Mouse (Mus musculus) regulatory T cell (primary cell): ENCODE results near the gene Palld.

Source experiments
- in situ Hi-C: fragments of 300-600 bp; cut with MboI, MseI; formaldehyde crosslinking; loops from one replicate; pipeline ENCODE4 v1.15.1; 2025; ENCODE audit warnings: high pct_unique_total_duplicates

The Palld gene

DNA sequence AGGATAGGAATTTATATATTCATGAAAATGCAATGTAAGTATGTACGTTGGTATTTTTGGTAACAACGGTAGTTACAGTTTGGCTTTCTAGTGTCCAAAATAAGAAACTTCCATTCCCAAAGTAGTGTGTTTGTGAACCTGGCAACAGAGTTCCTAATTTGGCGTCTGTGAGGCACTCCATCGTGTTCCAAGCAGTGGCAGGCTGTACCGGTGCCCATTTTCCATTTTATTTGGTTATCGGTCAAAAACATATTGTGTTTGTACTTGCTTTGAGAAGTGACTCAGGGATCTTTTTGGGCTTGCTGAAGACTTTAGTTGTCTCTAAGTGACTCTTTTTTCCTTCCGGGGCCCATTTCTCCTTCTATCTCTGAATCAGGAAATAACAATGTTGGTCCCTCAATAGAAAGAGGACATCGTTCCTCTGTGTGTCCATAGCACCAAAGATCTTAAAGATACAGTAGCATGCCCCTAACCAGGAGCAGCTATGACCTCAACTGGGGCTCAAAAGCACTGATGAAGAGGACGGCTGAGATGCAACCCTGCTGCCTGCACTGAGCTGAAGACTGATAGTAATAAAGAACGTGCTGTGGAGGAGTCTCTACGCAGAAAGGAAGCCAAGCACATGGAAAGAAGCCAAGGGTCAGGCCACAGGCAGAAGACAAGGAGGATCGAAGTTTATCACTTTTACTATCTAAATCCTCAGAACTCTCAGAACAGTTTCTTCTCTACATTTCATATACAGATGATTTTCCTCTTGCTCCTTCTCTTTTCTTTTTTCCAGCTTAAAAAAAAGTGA, 344.2 kb downstream of the Palld start:
- in situ Hi-C loops = no loop called here

- in situ Hi-C loops = no loop called here
Observed at GRCm38 (mm10) chr8:61557036-61557435, 345.5 kb downstream of the Palld start.

GRCm38 (mm10) chr8:61556219-61556618, 346.3 kb downstream of the Palld start:
- in situ Hi-C loops = no loop called here

DNA sequence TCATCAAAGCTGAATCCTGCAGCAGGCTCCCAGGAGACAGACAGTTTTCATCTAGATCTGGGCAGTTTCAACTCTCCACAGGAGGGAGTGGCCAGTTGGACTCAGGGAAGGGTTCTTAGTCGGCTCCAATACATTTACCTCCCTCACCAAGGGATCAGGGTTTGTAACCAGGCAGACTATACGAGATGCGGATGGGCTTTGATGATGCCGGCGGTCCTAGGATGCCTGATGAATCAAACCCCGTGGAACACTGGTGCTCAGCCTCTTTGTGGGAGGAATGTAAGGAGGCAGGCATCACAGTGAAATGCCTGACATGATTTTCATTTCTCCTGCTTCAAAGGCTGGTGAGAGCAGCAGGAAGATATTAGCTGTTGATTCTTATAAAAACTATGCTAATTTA, 347.1 kb downstream of the Palld start:
- in situ Hi-C loops = no loop called here

DNA sequence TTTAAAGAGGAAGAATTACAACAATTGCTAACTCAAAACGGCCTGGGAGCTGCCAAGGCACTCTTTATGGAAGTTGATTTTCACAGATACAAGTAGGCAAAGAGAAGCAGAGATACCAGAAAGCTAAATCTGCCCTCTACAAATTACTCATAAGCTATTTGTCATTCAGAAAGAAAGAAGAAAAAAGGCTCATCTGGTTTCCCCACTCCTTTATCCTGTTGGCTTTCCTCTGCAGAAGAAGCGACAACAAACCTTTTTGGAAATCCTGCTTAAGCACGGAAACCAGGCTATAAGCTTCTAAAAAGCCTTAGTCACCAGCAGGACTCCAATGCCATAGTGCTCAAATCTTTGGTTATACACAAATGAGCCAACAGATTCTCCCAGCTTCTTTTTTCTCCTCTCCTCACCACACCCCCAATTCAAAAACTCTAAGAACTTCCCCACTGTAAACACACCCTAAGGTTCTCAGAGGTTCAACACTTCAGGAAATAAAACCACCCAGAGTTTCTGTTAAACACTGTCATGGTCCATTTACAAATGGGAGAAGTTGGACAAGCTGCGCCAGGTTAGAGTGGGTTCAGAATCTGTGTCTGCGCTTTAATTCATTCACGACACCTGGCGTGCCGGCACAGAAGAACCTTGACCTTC, 349.6 kb downstream of the Palld start:
- in situ Hi-C loops = no loop called here

DNA sequence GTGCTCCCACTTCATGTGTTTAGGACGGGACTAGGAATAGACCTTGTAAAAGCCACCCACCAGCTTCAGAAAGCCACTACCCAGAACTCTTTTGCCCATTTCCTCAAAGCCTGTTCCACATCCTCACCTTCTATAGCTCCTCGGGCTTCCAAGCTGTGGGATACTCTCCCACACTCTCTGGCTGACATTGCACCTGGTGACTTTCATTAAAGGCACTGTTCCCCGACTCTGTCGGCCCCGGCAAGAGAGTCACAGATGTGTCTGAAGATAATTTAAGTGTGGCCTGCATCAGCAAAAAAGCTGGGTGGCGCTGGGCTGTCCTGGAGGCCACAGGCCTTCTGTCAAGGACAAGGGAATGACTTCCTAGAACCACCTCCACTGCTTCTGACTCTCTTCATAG, 350.3 kb downstream of the Palld start:
- in situ Hi-C loops = no loop called here

GRCm38 (mm10) chr8:61550006-61550748, 352.3 kb downstream of the Palld start:
- in situ Hi-C loops = no loop called here

GRCm38 (mm10) chr8:61549585-61549984, 352.9 kb downstream of the Palld start:
- in situ Hi-C loops = no loop called here

- in situ Hi-C loops = loop anchor here (5.0 kb wide), 1 partner anchor 332 kb away; no protein-coding TSS in a partner anchor
Observed at GRCm38 (mm10) chr8:61539828-61540500, 362.5 kb downstream of the Palld start.

- in situ Hi-C loops = loop anchor here (5.0 kb wide), 1 partner anchor 335 kb away; no protein-coding TSS in a partner anchor
Observed at GRCm38 (mm10) chr8:61537471-61537870, 365.0 kb downstream of the Palld start.

DNA sequence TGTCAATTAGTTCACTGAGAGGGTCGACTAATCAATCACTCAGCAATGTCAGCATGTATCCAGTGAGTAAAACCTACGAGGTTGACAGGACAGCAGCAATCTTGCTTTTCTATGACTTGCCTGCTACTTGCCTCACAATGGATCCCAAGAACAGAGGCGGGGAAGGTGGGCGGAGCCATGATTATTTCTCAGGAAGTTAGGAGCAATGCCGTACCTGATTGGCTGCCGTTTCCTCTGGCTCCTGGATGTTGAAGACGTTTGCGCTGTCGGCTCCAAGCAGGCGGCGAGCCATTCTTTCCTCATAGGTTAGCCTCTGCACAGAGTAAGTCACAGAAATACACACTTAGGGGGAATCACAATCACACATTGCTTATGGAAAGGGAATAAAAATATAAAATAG, 367.0 kb downstream of the Palld start:
- in situ Hi-C loops = loop anchor here (5.0 kb wide), 1 partner anchor 337 kb away; no protein-coding TSS in a partner anchor

DNA sequence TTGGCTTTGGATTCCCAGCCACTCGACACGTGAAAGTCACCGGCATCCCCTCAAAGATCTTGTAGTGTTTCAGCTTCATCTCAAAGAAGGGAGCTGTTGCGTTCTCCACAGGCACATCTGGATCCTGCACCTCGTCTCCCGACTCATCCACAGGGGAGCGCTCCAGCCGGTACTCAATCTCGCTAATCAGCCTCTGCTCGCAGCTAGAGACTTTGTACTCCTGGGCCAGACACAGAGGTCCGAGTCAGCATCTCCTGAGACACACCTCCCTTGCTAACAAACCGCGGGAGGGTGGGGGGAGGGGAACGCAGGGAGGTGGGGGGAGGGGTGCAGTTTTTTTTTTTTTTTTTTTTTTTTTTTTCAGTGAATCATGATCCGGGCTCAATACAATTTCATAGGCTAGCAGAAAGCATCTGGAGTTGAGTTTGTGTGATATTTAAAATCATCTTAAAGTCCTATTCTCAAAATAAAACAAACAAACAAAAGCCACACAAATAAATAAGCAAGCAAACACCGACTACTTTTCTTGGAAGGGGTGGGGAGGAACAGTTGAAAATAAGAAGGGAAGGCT, 369.0 kb downstream of the Palld start:
- in situ Hi-C loops = no loop called here

GRCm38 (mm10) chr8:61532831-61533230, 369.7 kb downstream of the Palld start:
- in situ Hi-C loops = no loop called here

- in situ Hi-C loops = no loop called here
Observed at GRCm38 (mm10) chr8:61531944-61532795, 370.3 kb downstream of the Palld start.

DNA sequence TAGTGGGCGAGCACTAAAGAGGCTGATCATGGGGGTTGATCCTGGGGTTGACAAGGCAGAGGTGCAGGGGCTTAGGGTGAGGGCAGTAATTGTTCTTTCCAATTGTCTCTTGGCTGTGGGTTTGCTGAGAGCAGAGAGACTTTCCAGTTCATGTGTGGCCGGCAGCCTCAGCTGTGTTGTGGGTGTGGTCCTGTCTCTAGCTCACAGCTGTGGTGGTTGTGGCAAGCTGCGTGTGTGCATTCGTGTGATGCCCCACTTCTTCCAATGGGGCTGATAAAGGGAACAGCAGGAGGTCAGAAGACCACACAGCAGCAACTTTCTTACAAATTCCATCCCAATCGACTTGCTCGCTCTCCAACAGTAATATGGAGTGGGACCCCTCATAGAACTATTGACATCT, 373.8 kb downstream of the Palld start:
- in situ Hi-C loops = no loop called here

GRCm38 (mm10) chr8:61528197-61528596, 374.3 kb downstream of the Palld start:
- in situ Hi-C loops = no loop called here

GRCm38 (mm10) chr8:61527037-61527436, 375.5 kb downstream of the Palld start:
- in situ Hi-C loops = no loop called here

DNA sequence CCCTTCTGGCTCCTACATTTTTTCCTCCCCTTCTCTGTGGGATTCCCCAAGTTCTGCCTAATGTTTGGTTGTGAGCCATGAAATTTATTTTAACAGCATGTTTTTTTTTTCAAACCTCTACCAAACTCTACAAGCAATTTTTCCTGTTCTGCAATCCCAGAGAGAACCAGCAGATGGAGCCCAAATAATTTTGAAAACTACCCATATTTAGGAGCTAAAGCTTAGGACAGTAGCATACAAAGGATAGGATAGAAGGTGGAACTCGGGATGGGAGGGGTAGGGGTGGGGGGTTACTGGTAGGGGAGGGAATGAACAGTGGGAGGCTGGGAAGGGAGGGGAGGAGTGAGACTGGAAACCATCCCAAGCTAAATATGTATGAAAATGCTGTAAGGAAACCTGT, 380.4 kb downstream of the Palld start:
- in situ Hi-C loops = no loop called here

DNA sequence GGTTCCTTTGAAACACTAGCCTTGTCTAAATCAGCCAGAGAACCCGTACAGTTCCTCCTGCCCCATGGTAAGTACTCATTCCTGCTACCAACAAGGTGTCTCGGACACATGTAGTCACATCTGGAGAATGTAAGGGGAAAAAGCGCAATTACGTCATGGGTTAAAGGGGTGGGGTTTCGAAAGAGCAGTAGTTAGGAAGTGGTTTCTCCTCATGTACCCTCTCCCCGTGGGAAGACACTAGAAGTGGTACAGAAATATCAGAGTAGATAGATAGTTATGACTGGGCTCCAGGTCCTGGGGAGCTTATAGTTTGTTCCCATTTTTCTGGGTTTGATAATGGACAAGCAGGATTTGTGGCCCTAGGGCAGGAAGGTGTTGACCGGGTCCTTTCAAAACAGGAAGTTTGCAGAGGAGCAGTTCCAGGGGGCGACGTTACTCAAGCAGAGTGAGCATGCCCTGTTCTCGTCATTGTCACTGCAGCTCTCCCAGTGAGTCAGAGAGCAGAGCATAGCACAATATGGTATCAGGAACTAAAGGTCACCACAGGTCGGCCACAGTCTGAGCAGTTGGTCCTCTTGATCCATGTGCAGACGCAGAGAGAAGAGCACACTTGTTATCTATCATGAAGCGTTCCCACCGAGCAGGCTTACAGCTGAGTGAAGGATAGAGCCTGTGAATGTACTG, 384.8 kb downstream of the Palld start:
- in situ Hi-C loops = loop anchor here (5.0 kb wide), 1 partner anchor 470 kb away; no protein-coding TSS in a partner anchor
